Mouse (Mus musculus): ENCODE measurements around the gene Ptprr. TPM values are rescaled to one million over a fixed set of nuclear protein-coding genes. Genes with fewer than 3 reads are reported as not detected.

Gene Ptprr
- polyA plus RNA-seq, 1 experiment from 2014 or later, result 2.2 TPM

DNA sequence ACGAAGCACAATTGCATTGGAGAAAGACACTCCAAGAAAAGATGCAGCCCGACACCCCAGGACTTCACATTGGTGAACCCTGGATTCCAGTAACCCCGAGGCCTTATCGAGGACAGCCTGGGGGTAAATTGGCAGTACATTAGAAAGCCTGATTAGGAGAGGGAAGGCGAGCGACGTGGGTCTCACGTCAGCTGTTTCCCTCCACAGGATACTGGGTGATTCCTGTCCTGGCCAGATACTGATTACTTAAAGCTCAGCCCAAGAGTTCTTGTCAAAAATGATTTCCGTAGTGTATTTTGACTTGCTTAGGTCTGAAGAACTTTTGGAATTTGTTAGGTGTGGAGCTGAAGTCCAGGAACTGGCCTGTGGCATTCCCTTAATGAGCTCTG lies 190.7 kb downstream of the Ptprr start:
- DNase-seq (ENCODE audit: low spot score), result peak; percentile 37

DNA sequence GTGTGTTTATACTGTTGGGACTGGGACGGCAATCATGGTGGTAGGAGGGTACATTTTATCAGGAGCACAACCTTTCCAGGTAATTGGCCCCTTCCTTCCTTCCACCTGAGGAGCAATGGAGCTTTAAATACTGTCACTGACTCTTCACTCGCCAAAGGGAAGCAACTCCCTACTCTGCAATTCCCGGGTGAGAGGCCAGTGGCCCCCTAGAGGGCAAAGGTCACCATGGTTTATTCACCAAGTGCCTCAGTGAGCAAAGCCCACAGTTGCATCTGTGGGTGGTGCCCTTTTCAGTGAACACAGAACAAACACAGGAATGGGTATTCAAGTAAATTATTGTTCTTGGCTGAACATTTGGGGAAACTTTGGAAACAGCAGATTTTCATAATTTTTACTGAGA lies 194.1 kb downstream of the Ptprr start:
- TF ChIP-seq CTCF (IDR thresholded peaks at IDR 0.05; ENCODE audit: low read depth), result no peak

More for the DNA sequence above, 190.7 kb downstream of the Ptprr start:
- no peak for TF ChIP-seq CTCF (IDR thresholded peaks at IDR 0.05; ENCODE audit: low read depth)
- Histone ChIP-seq H3K9ac (ENCODE audit: low read depth, low read length) (no peak overlapping the region), H3K27me3 (ENCODE audit: insufficient read depth, low read length) (no peaks in the 10 kb centered on the region), H3K4me1 (replicated peaks; ENCODE audit: insufficient read depth, low read length) (no peaks in the 10 kb centered on the region), H3K4me2 (ENCODE audit: low read length) (no peak overlapping the region), H3K9me3 (replicated peaks; ENCODE audit: low read length) (no peaks in the 10 kb centered on the region), H3K27ac (no peak overlapping the region), H3K4me3 (replicated peaks; ENCODE audit: low read depth, low read length) (no peak overlapping the region), H3K36me3 (ENCODE audit: insufficient read depth, low read length) (no peaks in the 10 kb centered on the region)
- 51% methylated on average over 9 of the region's 9 CpGs for WGBS
- no peak for ATAC-seq (replicated peaks; ENCODE audit: low FRiP score, low read depth)

DNA sequence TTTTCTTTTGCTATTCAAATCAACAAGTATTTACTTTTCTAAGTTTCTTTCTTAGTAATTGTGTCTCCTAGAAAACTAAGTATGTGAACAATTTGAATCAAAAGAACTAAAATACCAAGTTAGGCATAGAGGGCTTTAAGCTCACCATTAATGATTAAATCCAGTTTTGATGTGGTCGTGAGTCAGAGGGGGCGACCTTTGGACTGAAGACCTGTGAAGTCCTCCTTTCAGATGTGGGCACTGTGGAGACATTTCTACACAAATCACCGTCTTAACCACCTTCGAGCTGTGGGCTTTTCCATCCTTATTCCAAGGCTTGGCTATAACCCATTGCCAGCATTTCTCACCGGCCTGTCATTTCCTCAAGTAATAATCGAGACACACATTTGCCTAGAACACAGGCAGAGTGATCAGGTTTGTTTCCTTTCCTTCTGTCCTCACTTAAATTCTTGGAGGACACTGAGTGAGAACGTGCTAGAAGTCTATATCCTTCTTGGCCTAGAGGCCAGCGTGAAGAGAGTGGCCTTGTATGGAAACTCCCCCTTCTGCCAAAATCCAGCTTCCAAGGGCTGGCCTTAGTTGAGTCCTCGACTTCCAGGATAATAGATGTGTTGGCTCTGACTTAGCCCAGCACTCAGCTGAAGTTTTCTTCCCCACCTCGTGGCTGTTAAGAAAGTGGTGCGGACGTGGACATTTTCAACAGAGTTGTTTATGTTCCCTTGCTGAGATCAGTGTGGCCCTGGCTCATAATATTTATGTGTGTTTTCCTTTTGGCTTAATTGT lies 202.5 kb downstream of the Ptprr start:
- ATAC-seq (replicated peaks; ENCODE audit: low FRiP score, low read depth) (no peak), DNase-seq (ENCODE audit: low spot score) (peak; percentile 25)
- 62% methylated on average over 12 of the region's 12 CpGs for WGBS
- H3K27me3 ChIP-seq (ENCODE audit: insufficient read depth, low read length), result no peaks in the 10 kb centered on the region
- no peak overlapping the region for H3K27ac ChIP-seq
- no peaks in the 10 kb centered on the region for H3K36me3 ChIP-seq (ENCODE audit: insufficient read depth, low read length)
- H3K4me3 ChIP-seq (replicated peaks; ENCODE audit: low read depth, low read length), result no peak overlapping the region
- no peak for TF ChIP-seq CTCF (IDR thresholded peaks at IDR 0.05; ENCODE audit: low read depth)
- no peak overlapping the region for H3K4me2 ChIP-seq (ENCODE audit: low read length)
- no peak overlapping the region for H3K9ac ChIP-seq (ENCODE audit: low read depth, low read length)
- no peaks in the 10 kb centered on the region for H3K9me3 ChIP-seq (replicated peaks; ENCODE audit: low read length)
- no peaks in the 10 kb centered on the region for H3K4me1 ChIP-seq (replicated peaks; ENCODE audit: insufficient read depth, low read length)

More for the DNA sequence above, 194.1 kb downstream of the Ptprr start:
- ATAC-seq (replicated peaks; ENCODE audit: low FRiP score, low read depth) (no peak), DNase-seq (ENCODE audit: low spot score) (no peak)
- Histone ChIP-seq H3K4me1 (replicated peaks; ENCODE audit: insufficient read depth, low read length) (no peaks in the 10 kb centered on the region), H3K4me2 (ENCODE audit: low read length) (no peak overlapping the region), H3K9ac (ENCODE audit: low read depth, low read length) (no peak overlapping the region), H3K36me3 (ENCODE audit: insufficient read depth, low read length) (no peaks in the 10 kb centered on the region), H3K4me3 (replicated peaks; ENCODE audit: low read depth, low read length) (no peak overlapping the region), H3K27me3 (ENCODE audit: insufficient read depth, low read length) (no peaks in the 10 kb centered on the region), H3K27ac (no peak overlapping the region), H3K9me3 (replicated peaks; ENCODE audit: low read length) (no peaks in the 10 kb centered on the region)
- 14% methylated on average over 3 of the region's 3 CpGs for WGBS

DNA sequence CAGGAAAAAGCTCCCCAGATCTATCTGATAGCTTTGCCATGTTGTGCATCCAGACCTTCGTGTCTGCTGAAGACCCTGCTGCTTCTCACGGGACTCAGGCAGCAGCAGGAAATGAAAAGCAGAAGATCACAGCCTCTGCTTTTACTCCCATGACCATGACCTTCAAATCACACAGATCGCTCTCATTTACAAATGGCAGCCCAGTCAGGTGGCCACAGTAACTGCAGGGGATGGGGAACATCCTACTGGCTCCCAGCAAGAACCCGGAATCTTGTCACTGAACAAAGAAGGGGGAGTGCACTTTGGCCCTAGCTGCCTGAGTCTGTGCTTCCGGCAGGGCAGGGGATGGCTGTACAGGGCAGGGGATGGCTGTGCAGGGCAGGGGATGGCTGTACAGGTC lies 217.3 kb downstream of the Ptprr start:
- Histone ChIP-seq H3K27me3 (ENCODE audit: insufficient read depth, low read length) (no peaks in the 10 kb centered on the region), H3K4me3 (replicated peaks; ENCODE audit: low read depth, low read length) (no peak overlapping the region), H3K9ac (ENCODE audit: low read depth, low read length) (no peak overlapping the region), H3K9me3 (replicated peaks; ENCODE audit: low read length) (no peaks in the 10 kb centered on the region), H3K4me1 (replicated peaks; ENCODE audit: insufficient read depth, low read length) (no peaks in the 10 kb centered on the region), H3K4me2 (ENCODE audit: low read length) (no peak overlapping the region), H3K27ac (no peak overlapping the region), H3K36me3 (ENCODE audit: insufficient read depth, low read length) (no peaks in the 10 kb centered on the region)
- ATAC-seq (replicated peaks; ENCODE audit: low FRiP score, low read depth) (no peak), DNase-seq (ENCODE audit: low spot score) (no peak)
- no peak for TF ChIP-seq CTCF (IDR thresholded peaks at IDR 0.05; ENCODE audit: low read depth)
- 48% methylated on average over 5 of the region's 5 CpGs for WGBS

DNA sequence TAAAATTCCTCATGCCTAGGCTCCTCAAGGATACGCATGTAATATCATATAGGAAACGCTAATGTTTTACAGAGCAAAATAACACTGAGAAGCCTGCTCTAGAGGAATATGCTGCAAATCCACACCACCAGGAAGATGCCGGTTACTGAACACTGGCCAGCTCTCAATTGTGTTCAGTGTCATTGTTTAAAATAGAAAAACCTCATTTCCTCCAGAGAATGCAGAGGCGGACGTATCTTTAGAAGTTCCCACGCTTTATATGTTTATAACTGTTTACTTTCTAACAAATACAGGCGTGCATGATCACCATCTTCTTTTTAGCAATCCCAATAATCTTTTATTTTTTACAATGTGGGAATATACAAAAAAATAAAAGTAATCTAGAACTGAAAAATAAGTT lies 224.2 kb downstream of the Ptprr start:
- TF ChIP-seq CTCF (IDR thresholded peaks at IDR 0.05; ENCODE audit: low read depth), result no peak
- no peaks in the 10 kb centered on the region for H3K36me3 ChIP-seq (ENCODE audit: insufficient read depth, low read length)
- DNase-seq (ENCODE audit: low spot score), result no peak

DNA sequence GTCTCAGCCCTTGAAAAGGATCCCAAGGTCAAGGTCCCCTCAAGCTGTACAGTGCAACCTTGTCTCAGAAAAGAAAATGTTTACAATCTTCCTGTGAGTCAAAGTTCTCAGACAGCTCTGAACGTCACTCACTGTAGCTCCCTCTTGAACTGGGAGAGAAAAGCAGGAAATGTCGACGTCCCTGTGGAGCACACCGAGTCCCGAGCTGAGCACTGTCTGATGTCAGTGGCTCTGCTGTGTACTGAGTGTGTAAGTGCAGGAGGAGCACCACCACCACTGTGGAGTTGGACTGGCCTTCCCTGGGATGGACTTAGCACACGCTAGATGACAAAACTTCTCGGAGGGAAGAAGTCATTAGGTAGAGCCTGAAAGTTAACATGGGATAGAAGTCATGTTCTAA lies 225.4 kb downstream of the Ptprr start:
- no peaks in the 10 kb centered on the region for H3K4me1 ChIP-seq (replicated peaks; ENCODE audit: insufficient read depth, low read length)
- no peaks in the 10 kb centered on the region for H3K27me3 ChIP-seq (ENCODE audit: insufficient read depth, low read length)
- no peaks in the 10 kb centered on the region for H3K36me3 ChIP-seq (ENCODE audit: insufficient read depth, low read length)
- TF ChIP-seq CTCF (IDR thresholded peaks at IDR 0.05; ENCODE audit: low read depth), result no peak
- H3K9ac ChIP-seq (ENCODE audit: low read depth, low read length), result no peak overlapping the region
- ATAC-seq (replicated peaks; ENCODE audit: low FRiP score, low read depth) (no peak), DNase-seq (ENCODE audit: low spot score) (no peak)
- no peak overlapping the region for H3K27ac ChIP-seq
- no peak overlapping the region for H3K4me3 ChIP-seq (replicated peaks; ENCODE audit: low read depth, low read length)
- no peak overlapping the region for H3K4me2 ChIP-seq (ENCODE audit: low read length)
- no peaks in the 10 kb centered on the region for H3K9me3 ChIP-seq (replicated peaks; ENCODE audit: low read length)
- WGBS, result 49% methylated on average over 7 of the region's 7 CpGs

More for the DNA sequence above, 224.2 kb downstream of the Ptprr start:
- Histone ChIP-seq H3K27ac (no peak overlapping the region), H3K9me3 (replicated peaks; ENCODE audit: low read length) (no peaks in the 10 kb centered on the region), H3K4me2 (ENCODE audit: low read length) (no peak overlapping the region), H3K4me3 (replicated peaks; ENCODE audit: low read depth, low read length) (no peak overlapping the region), H3K9ac (ENCODE audit: low read depth, low read length) (no peak overlapping the region), H3K4me1 (replicated peaks; ENCODE audit: insufficient read depth, low read length) (no peaks in the 10 kb centered on the region), H3K27me3 (ENCODE audit: insufficient read depth, low read length) (no peaks in the 10 kb centered on the region)
- ATAC-seq (replicated peaks; ENCODE audit: low FRiP score, low read depth), result no peak
- WGBS, result 62% methylated on average over 7 of the region's 7 CpGs

Measured in kidney, postnatal 0 days (tissue).